Mouse (Mus musculus) cerebellum, adult (tissue): ENCODE results near the gene Tmem8b.

ENCODE experiments used
- ATAC-seq: cut with Nextera tagmentation; 2 replicates; pipeline ENCODE4 v1.9.2; 2017; ENCODE audit warnings: mild to moderate bottlenecking, moderate library complexity, mixed read lengths; ENCODE audit not compliant: insufficient number of reproducible peaks, low FRiP score, low TSS enrichment

Gene Tmem8b

GRCm38 (mm10) chr4:43668782-43669427 lies at the start of gene Tmem8b, which contains the start of gene Fam221b:
Gene Tmem8b (plus strand): TSS chr4:43668971.
Gene Fam221b (minus strand): TSS chr4:43669145.
- peak; percentile 92 for ATAC-seq

- no peak for ATAC-seq
Measured at GRCm38 (mm10) chr4:43620146-43620778, 48.5 kb upstream of the Tmem8b start.

DNA sequence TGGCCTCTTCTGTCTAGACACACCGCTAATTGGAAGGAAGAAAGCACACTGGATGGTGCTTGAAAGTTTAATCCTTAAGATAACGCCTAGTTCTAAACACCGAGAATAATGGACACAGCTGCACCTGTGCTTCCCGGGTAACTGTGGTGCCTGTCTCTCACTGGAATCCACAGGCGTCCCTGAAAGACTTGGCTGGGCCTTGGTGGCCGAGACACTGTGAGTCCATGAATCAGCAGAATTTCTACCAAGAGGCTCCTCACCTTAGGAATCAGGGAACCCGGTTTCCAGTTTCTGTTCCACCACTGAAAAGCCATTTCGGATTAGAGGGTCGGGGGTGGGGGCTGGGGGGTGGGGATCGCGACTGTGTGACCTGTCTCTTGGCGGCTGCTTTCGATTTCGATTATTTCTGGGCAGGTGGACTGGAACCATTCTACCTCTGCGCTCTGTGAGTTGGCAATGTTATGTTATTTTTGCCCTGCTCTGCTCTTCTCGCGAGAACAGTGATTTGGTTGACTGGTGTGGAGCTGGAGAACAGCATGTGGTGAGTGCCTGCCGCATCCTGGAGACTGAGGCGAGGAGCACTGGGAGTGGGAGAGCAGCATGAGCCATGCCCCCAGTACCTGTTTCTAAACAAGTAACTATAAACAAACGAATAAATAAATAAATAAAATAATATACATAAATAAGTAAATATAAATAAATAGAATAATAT lies 39.5 kb upstream of the Tmem8b start:
- ATAC-seq: no peak

DNA sequence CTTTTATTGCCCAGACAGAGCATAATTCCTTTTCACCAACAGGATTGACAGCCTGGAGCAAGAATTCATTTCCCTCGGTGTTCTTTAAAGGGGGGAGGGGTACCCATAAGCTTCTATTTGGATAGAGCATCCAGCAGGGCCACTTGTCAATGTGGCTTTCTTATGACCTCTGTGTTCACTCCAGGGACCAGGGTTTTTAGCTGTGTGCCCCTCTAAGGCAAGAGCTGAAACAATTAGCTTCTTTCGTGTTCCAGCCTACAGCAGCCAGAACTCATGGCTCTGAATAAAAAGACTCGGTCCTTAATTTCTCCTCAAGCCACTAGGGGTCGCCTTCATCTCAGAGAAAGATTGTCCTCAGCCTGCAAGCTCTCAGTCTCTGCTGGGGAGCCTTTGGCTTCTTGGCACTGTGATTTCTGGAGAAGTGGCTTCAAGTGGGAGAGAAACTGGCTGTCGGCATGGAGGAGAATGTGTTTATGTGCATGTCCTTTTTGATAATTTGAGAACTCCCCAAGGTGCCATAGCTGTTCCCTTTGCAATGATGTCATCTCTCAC lies 38.7 kb upstream of the Tmem8b start:
- ATAC-seq: peak; percentile 61

- ATAC-seq: 0 out of 2 replicates have a peak, but pooled peaks have one; percentile 4
Measured at GRCm38 (mm10) chr4:43630671-43631045, 38.1 kb upstream of the Tmem8b start.

- ATAC-seq: peak; percentile 16
Measured at GRCm38 (mm10) chr4:43631046-43631955, 37.5 kb upstream of the Tmem8b start, which contains the start of gene Npr2. Gene Npr2 (plus strand): TSS chr4:43631935.

DNA sequence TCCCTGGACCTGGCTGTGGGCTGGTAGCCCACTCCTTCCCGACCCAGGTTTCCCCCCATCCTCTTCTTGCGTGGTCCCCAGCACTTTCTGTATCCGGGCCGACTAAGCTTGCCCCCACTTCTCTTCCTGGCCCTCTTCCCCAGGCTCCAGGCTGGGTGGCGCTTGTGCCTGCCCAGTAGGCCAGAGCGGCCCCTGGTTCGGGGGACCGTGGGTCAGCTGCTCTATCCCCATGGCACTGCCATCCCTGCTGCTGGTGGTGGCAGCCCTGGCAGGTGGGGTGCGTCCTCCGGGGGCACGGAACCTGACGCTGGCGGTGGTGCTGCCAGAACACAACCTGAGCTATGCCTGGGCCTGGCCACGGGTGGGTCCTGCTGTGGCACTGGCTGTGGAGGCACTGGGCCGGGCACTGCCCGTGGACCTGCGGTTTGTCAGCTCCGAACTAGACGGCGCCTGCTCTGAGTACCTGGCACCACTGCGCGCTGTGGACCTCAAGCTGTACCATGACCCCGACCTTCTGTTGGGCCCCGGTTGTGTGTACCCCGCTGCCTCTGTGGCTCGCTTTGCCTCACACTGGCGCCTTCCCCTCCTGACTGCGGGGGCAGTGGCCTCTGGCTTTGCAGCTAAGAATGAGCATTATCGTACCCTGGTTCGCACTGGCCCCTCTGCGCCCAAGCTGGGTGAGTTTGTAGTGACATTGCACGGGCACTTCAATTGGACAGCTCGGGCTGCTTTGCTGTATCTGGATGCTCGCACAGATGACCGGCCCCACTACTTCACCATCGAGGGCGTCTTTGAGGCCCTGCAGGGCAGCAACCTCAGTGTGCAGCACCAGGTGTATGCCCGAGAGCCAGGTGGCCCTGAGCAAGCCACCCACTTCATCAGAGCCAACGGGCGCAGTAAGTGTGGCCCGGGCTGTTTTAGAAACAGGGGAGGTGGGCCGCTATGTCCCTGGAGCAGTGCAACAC lies 36.5 kb upstream of the Tmem8b start:
- ATAC-seq: 0 out of 2 replicates have a peak, but pooled peaks have one; percentile 9

DNA sequence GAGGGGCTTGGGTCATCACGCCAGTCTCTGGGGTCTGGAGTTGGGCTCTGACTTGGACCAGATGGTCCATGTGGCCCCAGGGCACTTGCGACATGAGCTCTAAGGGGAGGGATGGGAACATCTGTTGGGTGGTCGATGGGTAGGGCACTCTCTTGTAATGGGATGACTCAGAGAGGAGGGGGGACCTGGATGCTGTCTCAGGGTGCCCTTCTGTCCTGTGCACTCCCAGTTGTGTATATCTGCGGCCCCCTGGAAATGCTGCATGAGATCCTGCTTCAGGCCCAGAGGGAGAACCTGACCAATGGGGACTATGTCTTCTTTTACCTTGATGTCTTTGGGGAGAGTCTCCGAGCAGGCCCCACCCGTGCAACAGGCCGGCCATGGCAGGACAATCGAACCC lies 35.5 kb upstream of the Tmem8b start:
- ATAC-seq: no peak

- no peak for ATAC-seq
Measured at GRCm38 (mm10) chr4:43633736-43634135, 35.0 kb upstream of the Tmem8b start.

GRCm38 (mm10) chr4:43634621-43635374 lies 34.0 kb upstream of the Tmem8b start:
- no peak for ATAC-seq

- no peak for ATAC-seq
Measured at GRCm38 (mm10) chr4:43636751-43637150, 32.0 kb upstream of the Tmem8b start.

DNA sequence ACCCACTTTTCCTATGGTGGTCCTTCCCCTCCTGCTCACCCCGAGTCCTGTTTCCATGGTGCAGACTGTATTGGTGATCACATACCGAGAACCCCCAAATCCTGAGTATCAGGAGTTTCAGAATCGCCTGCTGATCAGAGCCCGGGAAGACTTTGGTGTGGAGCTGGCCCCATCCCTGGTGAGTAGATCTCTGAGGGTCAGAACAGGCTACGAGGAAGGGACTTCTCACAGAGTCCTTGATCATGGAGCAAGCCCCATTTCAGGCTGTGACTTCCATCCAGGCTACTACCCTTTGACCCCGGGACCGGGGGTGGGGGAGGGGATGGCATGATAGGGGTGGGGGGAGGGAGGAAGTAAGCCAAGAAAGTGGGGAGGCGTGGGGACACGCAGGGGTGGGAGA lies 28.7 kb upstream of the Tmem8b start:
- no peak for ATAC-seq

GRCm38 (mm10) chr4:43640491-43640890 lies 28.3 kb upstream of the Tmem8b start:
- ATAC-seq: no peak

- no peak for ATAC-seq
Measured at GRCm38 (mm10) chr4:43649783-43650182, 19.0 kb upstream of the Tmem8b start.

GRCm38 (mm10) chr4:43652726-43653125 lies 16.0 kb upstream of the Tmem8b start:
- no peak for ATAC-seq

DNA sequence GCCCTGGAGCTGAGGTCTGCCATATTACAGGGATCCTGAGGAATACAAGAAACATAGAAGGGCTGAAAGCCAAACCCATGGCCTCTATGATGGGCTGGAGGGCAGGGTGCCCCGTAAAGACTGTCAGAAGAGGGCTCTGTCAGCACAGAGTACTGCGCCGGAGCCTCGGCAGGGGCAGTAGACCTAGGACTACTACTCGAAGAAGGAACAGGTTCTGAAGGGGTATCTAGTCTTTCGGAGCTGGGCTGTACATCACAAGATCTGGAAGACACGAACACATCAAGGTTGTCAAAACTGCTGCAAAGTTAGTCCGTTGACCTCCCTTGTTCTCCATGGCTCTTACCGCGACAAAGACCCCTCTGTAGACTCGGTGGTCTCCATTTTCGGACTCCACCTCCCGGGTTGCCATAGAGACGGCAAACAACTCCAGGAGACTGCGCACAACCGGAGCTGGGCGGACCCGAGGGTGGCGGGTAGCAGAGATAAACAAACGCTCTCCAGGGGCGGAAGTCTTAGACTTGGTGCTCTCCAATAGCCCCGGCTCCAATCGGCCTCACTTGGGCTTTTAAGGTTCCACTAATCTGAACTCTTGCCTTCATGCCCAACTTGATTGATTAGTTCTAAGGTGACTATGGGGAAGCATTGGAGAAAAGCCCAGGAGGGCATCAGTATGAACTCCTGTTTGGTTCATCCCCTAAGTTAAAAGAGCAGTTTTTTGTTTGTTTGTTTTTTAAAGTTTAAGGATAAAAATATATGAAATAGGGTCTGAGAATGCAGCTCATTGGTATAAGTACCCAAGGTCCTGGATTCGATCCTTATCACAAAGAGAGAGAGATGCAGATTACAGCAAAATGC lies 15.4 kb upstream of the Tmem8b start, which contains the start of gene Spag8:
Gene Spag8, minus strand, starts transcription at position 434 of the 855 bp plus-strand sequence.
- no peak for ATAC-seq

- ATAC-seq: peak; percentile 4; the same call in 1 of the 2 replicates
Measured at GRCm38 (mm10) chr4:43655656-43656338, 13.0 kb upstream of the Tmem8b start.
